Mouse (Mus musculus) heart, embryonic 14.5 days (tissue): Measurements from ENCODE around the gene Gphn. TPM values are rescaled to one million over a fixed set of nuclear protein-coding genes. Genes with fewer than 3 reads are reported as not detected.

Source experiments
- ATAC-seq: fragments of 200-750 bp; cut with Nextera tagmentation; 2 replicates; pipeline ENCODE4 v1.8.0; 2017; ENCODE audit warnings: low read depth, moderate TSS enrichment; ENCODE audit not compliant: insufficient number of reproducible peaks, insufficient read depth, low FRiP score
- H3K27ac ChIP-seq, 2 experiments: fragments of 200-500 bp in 1 of 2; fragments of 300-500 bp in 1 of 2; sonication (generic) in 1 of 2; replicated peaks in 1 of 2; 2 replicates each; pipeline ENCODE4 v1.5.1; 2012 to 2014; ENCODE audit warnings: low read depth in 2 of 2, low read length in 2 of 2, control low read depth in 1 of 2, mild to moderate bottlenecking in 1 of 2, mixed read lengths in 1 of 2; ENCODE audit not compliant: control insufficient read depth in 1 of 2, insufficient read depth in 1 of 2
- H3K27me3 ChIP-seq: fragments of 300-500 bp; sonication (generic); 2 replicates; pipeline ENCODE4 v1.6.1; 2014; ENCODE audit warnings: mild to moderate bottlenecking, low read length, control low read depth; ENCODE audit not compliant: control insufficient read depth, insufficient read depth
- H3K36me3 ChIP-seq: fragments of 300-500 bp; sonication (generic); 2 replicates; pipeline ENCODE4 v1.6.1; 2014; ENCODE audit warnings: mild to moderate bottlenecking, control low read depth, low read length, mixed read lengths; ENCODE audit not compliant: control insufficient read depth, insufficient read depth
- H3K4me1 ChIP-seq, 2 experiments: fragments of 200-500 bp in 1 of 2; fragments of 300-500 bp in 1 of 2; sonication (generic) in 1 of 2; 2 replicates each; pipeline ENCODE4 v1.6.1; 2012 to 2014; ENCODE audit warnings: low read length in 2 of 2, control low read depth in 1 of 2, mixed read lengths in 1 of 2; ENCODE audit not compliant: control insufficient read depth in 2 of 2, insufficient read depth in 2 of 2
- H3K4me2 ChIP-seq: fragments of 300-500 bp; sonication (generic); 2 replicates; pipeline ENCODE4 v1.6.1; 2014; ENCODE audit warnings: mild to moderate bottlenecking, low read length
- H3K4me3 ChIP-seq, 2 experiments: fragments of 200-500 bp in 1 of 2; fragments of 300-500 bp in 1 of 2; sonication (generic) in 1 of 2; 2 replicates each; pipeline ENCODE4 v1.5.1; 2012 to 2014; ENCODE audit warnings: low read length in 2 of 2, mild to moderate bottlenecking in 2 of 2, control low read depth in 1 of 2, low read depth in 1 of 2, moderate library complexity in 1 of 2; ENCODE audit not compliant: control insufficient read depth in 1 of 2, insufficient read depth in 1 of 2
- H3K9ac ChIP-seq: fragments of 300-500 bp; sonication (generic); 2 replicates; pipeline ENCODE4 v1.6.1; 2014; ENCODE audit warnings: mild to moderate bottlenecking, low read length
- H3K9me3 ChIP-seq: fragments of 300-500 bp; sonication (generic); 2 replicates; pipeline ENCODE4 v1.6.1; 2016; ENCODE audit warnings: low read length, control low read depth; ENCODE audit not compliant: control insufficient read depth
- WGBS: fragments of 180-500 bp; shearing (Covaris S2); extraction: QIAGEN DNeasy Blood & Tissue Kit; methylation state at CpG from one replicate; pipeline ENCODE4 v1.1.7; 2014; 5-methylcytosine and 5-hydroxymethylcytosine counted together
- polyA plus RNA-seq: library from polyadenylated mRNA; unstranded; fragments of >200 nt; fragmentation: Nextera tagmentation; extraction: Ambion mirVana; gene quantifications from 2 replicates; pipeline ENCODE4 v1.2.1, GENCODE M21; 2014

The Gphn gene
- polyA plus RNA-seq, 1 experiment from 2014 or later = 17.1 TPM

DNA sequence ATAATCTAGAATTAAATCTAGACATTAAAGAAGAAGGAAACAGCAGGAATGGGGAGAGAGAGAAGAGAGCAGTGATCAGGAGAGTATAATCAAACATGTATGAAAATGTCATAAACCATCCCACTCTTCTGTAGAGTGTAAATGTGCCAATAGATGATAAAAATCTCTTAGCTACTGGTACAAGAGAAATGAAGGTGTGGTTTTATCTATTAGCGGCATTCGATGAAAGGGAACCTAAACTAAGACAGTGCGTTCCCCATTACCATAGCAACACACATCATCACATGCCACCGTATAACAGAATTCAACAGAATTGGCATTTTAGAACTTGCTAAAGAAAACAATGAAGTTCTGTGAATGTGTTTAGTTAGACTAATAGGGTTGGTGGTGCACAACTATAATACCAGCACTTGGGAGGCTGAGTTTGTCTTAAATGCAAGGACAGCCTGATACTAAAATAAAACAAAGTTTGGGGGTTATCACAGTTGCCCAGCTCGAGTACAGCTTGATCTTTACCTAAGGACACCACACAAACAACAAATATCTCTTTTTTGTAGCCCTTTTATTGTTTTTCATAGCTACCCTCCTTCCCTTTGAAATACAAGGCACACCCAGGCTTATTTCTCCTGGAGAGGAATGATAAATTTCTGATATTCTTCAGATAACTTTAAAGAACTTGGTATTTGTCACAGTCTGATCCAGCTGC lies 452.1 kb downstream of the Gphn start:
- H3K9me3 ChIP-seq = no peaks in the 10 kb centered on the region
- no peak overlapping the region for H3K4me3 ChIP-seq
- no peaks in the 10 kb centered on the region for H3K4me1 ChIP-seq
- no peak overlapping the region for H3K9ac ChIP-seq
- no peaks in the 10 kb centered on the region for H3K27me3 ChIP-seq
- ATAC-seq = no peak
- no peak overlapping the region for H3K4me2 ChIP-seq
- WGBS = 88% methylated on average over 5 of the region's 5 CpGs
- H3K36me3 ChIP-seq = no peaks in the 10 kb centered on the region
- no peak overlapping the region for H3K27ac ChIP-seq

DNA sequence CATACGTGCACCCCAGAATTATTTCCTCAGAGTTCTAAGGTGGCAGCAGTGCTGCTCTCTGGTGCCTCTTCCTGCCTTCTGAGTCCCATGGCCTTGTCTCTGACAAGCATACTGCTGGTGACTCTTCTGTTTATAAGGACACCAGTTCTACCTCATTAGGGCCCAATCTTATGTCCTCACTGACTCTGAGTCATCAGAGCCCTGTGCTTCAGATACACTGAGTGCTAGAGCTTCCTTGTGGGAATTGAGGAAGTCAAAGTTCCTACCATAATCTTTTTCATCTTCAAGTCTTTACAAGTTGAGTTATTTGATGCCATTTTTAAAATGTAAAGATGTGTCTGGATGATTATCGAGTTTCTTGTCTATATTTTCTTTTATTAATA lies 452.6 kb downstream of the Gphn start:
- Histone ChIP-seq H3K27ac (no peak overlapping the region), H3K4me3 (no peak overlapping the region), H3K4me2 (no peak overlapping the region), H3K36me3 (no peaks in the 10 kb centered on the region), H3K9ac (no peak overlapping the region), H3K27me3 (no peaks in the 10 kb centered on the region), H3K4me1 (no peaks in the 10 kb centered on the region), H3K9me3 (no peaks in the 10 kb centered on the region)
- ATAC-seq = no peak
- WGBS = 78% methylated on average over 2 of the region's 2 CpGs

DNA sequence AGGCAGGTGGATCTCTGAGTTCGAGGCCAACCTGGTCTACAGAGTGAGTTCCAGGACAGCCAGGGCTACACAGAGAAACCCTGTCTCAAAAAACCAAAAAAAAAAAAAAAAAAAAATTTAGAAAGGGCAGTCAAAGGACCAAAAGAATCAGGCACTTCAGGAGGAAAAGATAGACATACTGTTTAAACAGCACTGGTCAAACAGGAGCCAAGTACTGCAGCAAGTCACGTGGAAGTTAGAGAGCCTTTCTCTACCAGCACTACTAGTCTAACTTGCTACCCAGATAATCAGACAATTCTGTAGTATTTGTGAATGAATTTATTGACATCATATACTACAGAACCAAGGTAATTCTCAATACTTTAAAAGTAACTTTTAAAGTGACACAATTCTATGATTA lies 454.9 kb downstream of the Gphn start:
- no peak for ATAC-seq

DNA sequence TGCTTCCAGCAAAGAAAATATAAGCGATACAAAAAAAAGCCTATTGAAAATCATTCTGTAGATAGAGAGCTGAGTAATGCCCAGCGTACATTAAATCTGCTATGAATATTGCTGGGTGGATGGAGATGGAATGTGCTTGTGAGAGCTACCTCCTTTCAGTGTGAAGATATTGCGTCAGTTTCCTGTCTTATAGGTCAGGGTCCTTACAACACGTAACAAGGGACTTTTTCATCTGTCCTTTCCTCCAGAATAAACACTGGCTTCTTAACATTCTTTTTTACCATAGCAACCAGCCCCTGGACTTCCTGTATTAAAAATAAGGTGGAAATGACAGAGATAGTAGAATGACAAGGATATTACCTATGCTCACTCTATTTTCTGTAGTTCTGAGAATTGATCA lies 456.1 kb downstream of the Gphn start:
- Histone ChIP-seq H3K27me3 (no peaks in the 10 kb centered on the region), H3K27ac (no peak overlapping the region), H3K36me3 (no peaks in the 10 kb centered on the region), H3K9ac (no peak overlapping the region), H3K9me3 (no peaks in the 10 kb centered on the region), H3K4me3 (no peak overlapping the region), H3K4me2 (no peak overlapping the region), H3K4me1 (no peaks in the 10 kb centered on the region)
- 69% methylated on average over 4 of the region's 4 CpGs for WGBS
- ATAC-seq = no peak

More for the DNA sequence above, 454.9 kb downstream of the Gphn start:
- Histone ChIP-seq H3K4me3 (no peak overlapping the region), H3K27me3 (no peaks in the 10 kb centered on the region), H3K9me3 (no peaks in the 10 kb centered on the region), H3K4me2 (no peak overlapping the region), H3K9ac (no peak overlapping the region), H3K36me3 (no peaks in the 10 kb centered on the region), H3K4me1 (no peaks in the 10 kb centered on the region), H3K27ac (no peak overlapping the region)
- 88% methylated on average over 2 of the region's 2 CpGs for WGBS

DNA sequence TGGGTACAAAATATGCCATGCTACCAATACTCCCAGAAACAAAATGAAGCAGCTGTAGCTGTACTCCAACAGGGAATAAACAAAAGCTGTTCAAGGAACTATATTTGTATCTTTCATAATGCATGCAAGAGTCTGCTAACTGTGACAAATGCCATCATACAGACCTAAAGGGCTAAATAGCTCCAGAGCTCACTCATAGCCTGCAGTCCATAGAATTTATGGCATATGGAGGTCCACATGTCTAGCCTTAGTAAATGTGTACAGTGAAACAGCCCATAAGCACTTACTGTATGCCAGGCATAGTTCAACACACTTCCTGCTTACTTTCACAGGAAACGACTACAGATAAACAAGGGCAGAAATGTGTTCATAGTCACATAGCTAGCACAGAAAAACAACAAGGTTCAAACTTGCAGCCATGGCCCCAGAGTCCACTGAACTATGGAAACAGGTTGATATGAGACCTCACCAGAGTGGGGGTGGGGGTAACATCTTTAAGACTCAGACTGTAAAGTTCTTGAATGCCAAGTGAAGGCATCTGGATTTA lies 459.6 kb downstream of the Gphn start:
- WGBS = 56% methylated on average over 1 of the region's 1 CpGs
- H3K4me1 ChIP-seq = no peaks in the 10 kb centered on the region
- no peaks in the 10 kb centered on the region for H3K27me3 ChIP-seq
- no peaks in the 10 kb centered on the region for H3K9me3 ChIP-seq
- no peak overlapping the region for H3K4me3 ChIP-seq
- H3K4me2 ChIP-seq = no peak overlapping the region
- no peak overlapping the region for H3K9ac ChIP-seq
- ATAC-seq = no peak
- no peaks in the 10 kb centered on the region for H3K36me3 ChIP-seq
- no peak overlapping the region for H3K27ac ChIP-seq

DNA sequence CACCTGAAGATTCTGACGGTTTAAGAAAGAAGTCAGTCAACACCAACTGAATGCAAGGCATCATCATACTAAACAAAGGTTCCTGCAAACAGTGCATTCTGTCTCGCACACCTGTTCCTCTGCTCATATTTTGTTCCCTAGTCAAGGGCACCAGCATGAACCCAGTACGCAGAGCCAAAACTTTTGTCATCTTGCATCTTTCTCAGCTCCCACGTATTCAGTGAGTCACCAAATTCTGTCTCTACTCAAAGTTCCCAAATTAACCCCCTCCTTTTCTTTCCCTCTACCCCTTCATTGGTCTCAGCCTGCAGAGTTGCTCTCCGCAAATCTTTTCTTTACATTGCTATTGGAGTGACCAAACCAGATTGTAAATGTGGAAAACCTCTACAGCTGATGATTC lies 462.7 kb downstream of the Gphn start:
- H3K9ac ChIP-seq = no peak overlapping the region
- no peaks in the 10 kb centered on the region for H3K4me1 ChIP-seq
- no peak overlapping the region for H3K4me3 ChIP-seq
- no peak for ATAC-seq
- H3K27me3 ChIP-seq = no peaks in the 10 kb centered on the region
- no peaks in the 10 kb centered on the region for H3K36me3 ChIP-seq
- no peaks in the 10 kb centered on the region for H3K9me3 ChIP-seq
- H3K27ac ChIP-seq = no peak overlapping the region
- no peak overlapping the region for H3K4me2 ChIP-seq
- 88% methylated on average over 5 of the region's 5 CpGs for WGBS

DNA sequence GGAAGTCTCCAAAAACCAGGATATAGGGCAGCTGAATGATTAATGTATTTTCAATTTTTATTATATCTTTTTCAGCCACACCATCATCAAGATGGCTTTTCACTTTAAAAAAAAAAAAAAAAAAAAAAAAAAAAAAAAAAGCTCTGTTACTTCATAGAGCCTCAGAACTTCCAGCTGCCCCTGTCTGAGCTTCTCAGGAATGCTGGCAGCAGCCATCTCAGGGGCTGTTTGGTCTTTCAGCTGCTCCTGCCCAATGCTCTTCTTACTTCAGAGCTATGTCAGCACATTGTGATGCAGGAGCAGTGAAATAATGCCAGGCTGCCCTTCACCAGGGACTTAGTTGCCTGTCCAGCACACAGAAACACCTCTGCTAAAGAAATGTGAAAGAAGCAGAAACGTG lies 465.1 kb downstream of the Gphn start, which contains the start of gene Fam71d:
TSS of gene Fam71d (plus strand) at position 211 of the 400 bp plus-strand sequence.
- 61% methylated on average over 1 of the region's 1 CpGs for WGBS
- H3K36me3 ChIP-seq = no peaks in the 10 kb centered on the region
- no peaks in the 10 kb centered on the region for H3K9me3 ChIP-seq
- no peak for ATAC-seq
- no peak within 1 kb of the TSS for H3K4me3 ChIP-seq
- no peak within 1 kb of the TSS for H3K9ac ChIP-seq
- no peaks in the 10 kb centered on the region for H3K4me1 ChIP-seq
- no peaks in the 10 kb centered on the region for H3K27me3 ChIP-seq
- H3K4me2 ChIP-seq = no peak within 1 kb of the TSS
- no peak within 1 kb of the TSS for H3K27ac ChIP-seq

DNA sequence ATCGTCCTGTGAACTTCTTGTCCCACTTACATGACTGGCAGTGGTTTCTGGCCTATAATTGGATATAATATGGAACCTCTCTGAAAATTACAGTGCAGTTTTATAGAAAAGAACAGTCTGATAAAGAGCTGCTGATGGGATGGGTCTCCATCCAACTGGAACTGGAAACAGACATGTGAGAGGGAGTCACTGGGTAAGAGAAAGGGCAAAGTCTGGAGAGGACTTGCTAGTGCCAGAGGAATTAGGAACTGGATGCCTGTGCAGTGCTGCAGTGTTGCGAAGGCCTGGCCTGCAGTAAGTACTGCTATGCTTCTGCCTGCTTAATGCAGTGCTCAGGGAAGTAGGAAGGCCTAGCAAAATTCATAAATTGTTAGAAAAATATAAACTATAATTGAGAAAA lies 467.1 kb downstream of the Gphn start:
- no peaks in the 10 kb centered on the region for H3K4me1 ChIP-seq
- no peak overlapping the region for H3K9ac ChIP-seq
- H3K36me3 ChIP-seq = no peaks in the 10 kb centered on the region
- WGBS = 78% methylated on average over 2 of the region's 2 CpGs
- no peak overlapping the region for H3K27ac ChIP-seq
- H3K4me2 ChIP-seq = no peak overlapping the region
- no peak for ATAC-seq
- H3K27me3 ChIP-seq = no peaks in the 10 kb centered on the region
- H3K9me3 ChIP-seq = no peaks in the 10 kb centered on the region
- no peak overlapping the region for H3K4me3 ChIP-seq
